Mouse (Mus musculus) frontal cortex, postnatal 25 days (tissue): ENCODE results near the gene Rnf217.

Experiments used
- DNase-seq, 2 experiments: peaks; one replicate each; pipeline ENCODE4 v3.0.0; 2022; ENCODE audit warnings: low spot score in 2 of 2

The Rnf217 gene

GRCm38 (mm10) chr10:31609066-31609961 is at the start of gene Rnf217:
Rnf217 (minus strand) TSS chr10:31609184.
- DNase-seq: peak; percentile 51 to 64

GRCm38 (mm10) chr10:31647270-31647669 is 38.3 kb upstream of the Rnf217 start:
- no peak for DNase-seq

GRCm38 (mm10) chr10:31646083-31646482 is 37.1 kb upstream of the Rnf217 start:
- DNase-seq: no peak

- no peak for DNase-seq
Measured at GRCm38 (mm10) chr10:31635098-31635497, 26.1 kb upstream of the Rnf217 start.

- no peak for DNase-seq
Measured at GRCm38 (mm10) chr10:31632005-31632404, 23.0 kb upstream of the Rnf217 start.

GRCm38 (mm10) chr10:31615355-31615754 is 6.4 kb upstream of the Rnf217 start:
- no peak for DNase-seq

GRCm38 (mm10) chr10:31614111-31614510 is 5.1 kb upstream of the Rnf217 start:
- DNase-seq: no peak

- no peak for DNase-seq
Measured at GRCm38 (mm10) chr10:31608441-31609065, 431 bp downstream of the Rnf217 start.

GRCm38 (mm10) chr10:31606981-31607867 is 1.8 kb downstream of the Rnf217 start:
- DNase-seq: no peak

- no peak for DNase-seq
Measured at GRCm38 (mm10) chr10:31603855-31604254, 5.1 kb downstream of the Rnf217 start.

GRCm38 (mm10) chr10:31600116-31600515 is 8.9 kb downstream of the Rnf217 start:
- no peak for DNase-seq

GRCm38 (mm10) chr10:31597886-31598285 is 11.1 kb downstream of the Rnf217 start:
- DNase-seq: no peak

- no peak for DNase-seq
Measured at GRCm38 (mm10) chr10:31596804-31597203, 12.2 kb downstream of the Rnf217 start.

- no peak for DNase-seq
Measured at GRCm38 (mm10) chr10:31595326-31595725, 13.7 kb downstream of the Rnf217 start.

- no peak for DNase-seq
Measured at GRCm38 (mm10) chr10:31592741-31593524, 16.1 kb downstream of the Rnf217 start.

GRCm38 (mm10) chr10:31592095-31592740 is 16.8 kb downstream of the Rnf217 start:
- DNase-seq: no peak

GRCm38 (mm10) chr10:31580722-31581121 is 28.3 kb downstream of the Rnf217 start:
- DNase-seq: no peak

GRCm38 (mm10) chr10:31580073-31580472 is 28.9 kb downstream of the Rnf217 start:
- DNase-seq: no peak

- no peak for DNase-seq
Measured at GRCm38 (mm10) chr10:31573267-31573666, 35.7 kb downstream of the Rnf217 start.

GRCm38 (mm10) chr10:31557311-31557710 is 51.7 kb downstream of the Rnf217 start:
- no peak for DNase-seq
